Mouse (Mus musculus) liver, embryonic 14.5 days (tissue): ENCODE results near the gene Srpk2. TPM values are rescaled to one million over a fixed set of nuclear protein-coding genes. Genes with fewer than 3 reads are reported as not detected.

Experiments
- ATAC-seq: fragments of 200-750 bp; cut with Nextera tagmentation; 2 replicates; pipeline ENCODE4 v1.8.0; 2017; ENCODE audit warnings: moderate number of reproducible peaks, mild to moderate bottlenecking, moderate library complexity; ENCODE audit not compliant: insufficient read depth
- DNase-seq, 3 experiments: peaks; one replicate each; pipeline ENCODE4 v3.0.0-alpha.2; 2012 to 2013; ENCODE audit warnings: low read depth in 3 of 3, low spot score in 3 of 3
- H3K27ac ChIP-seq: fragments of 300-500 bp; sonication (generic); 2 replicates; pipeline ENCODE4 v1.5.1; 2014; ENCODE audit warnings: moderate library complexity, mild to moderate bottlenecking, control low read depth, inconsistent platforms
- H3K27me3 ChIP-seq: fragments of 300-500 bp; sonication (generic); 2 replicates; pipeline ENCODE4 v1.6.1; 2014; ENCODE audit warnings: mild to moderate bottlenecking, low read length, moderate library complexity; ENCODE audit not compliant: control insufficient read depth, insufficient read depth
- H3K36me3 ChIP-seq: fragments of 300-500 bp; sonication (generic); replicated peaks from 2 replicates; pipeline ENCODE4 v1.6.1; 2014; ENCODE audit warnings: low read depth; ENCODE audit not compliant: control insufficient read depth, insufficient read depth
- H3K4me1 ChIP-seq, 2 experiments: fragments of 200-500 bp in 1 of 2; fragments of 300-500 bp in 1 of 2; sonication (generic) in 1 of 2; replicated peaks; 2 replicates each; pipeline ENCODE4 v1.6.1; 2012 to 2014; ENCODE audit warnings: antibody characterized with exemption in 1 of 2, inconsistent platforms in 1 of 2, low read length in 1 of 2; ENCODE audit not compliant: control insufficient read depth in 2 of 2, insufficient read depth in 2 of 2
- H3K4me2 ChIP-seq: fragments of 300-500 bp; sonication (generic); 2 replicates; pipeline ENCODE4 v1.6.1; 2014; ENCODE audit warnings: low read depth, mild to moderate bottlenecking, control low read depth, moderate library complexity
- H3K4me3 ChIP-seq, 2 experiments: fragments of 200-500 bp in 1 of 2; fragments of 300-500 bp in 1 of 2; sonication (generic) in 1 of 2; 2 replicates each; pipeline ENCODE4 v1.5.1; 2012 to 2014; ENCODE audit warnings: low read depth in 2 of 2, low read length in 2 of 2, mild to moderate bottlenecking in 2 of 2, control low read depth in 1 of 2, inconsistent platforms in 1 of 2, moderate library complexity in 1 of 2; ENCODE audit not compliant: insufficient read depth in 1 of 2
- H3K9ac ChIP-seq: fragments of 300-500 bp; sonication (generic); replicated peaks from 2 replicates; pipeline ENCODE4 v1.6.1; 2014; ENCODE audit warnings: mild to moderate bottlenecking, control low read depth, moderate library complexity
- H3K9me3 ChIP-seq: fragments of 300-500 bp; sonication (generic); 2 replicates; pipeline ENCODE4 v1.6.1; 2016; ENCODE audit warnings: low read length, mixed read lengths; ENCODE audit not compliant: control insufficient read depth
- CTCF ChIP-seq: IDR thresholded peaks from 2 replicates; pipeline ENCODE4 v1.5.1; 2016; ENCODE audit warnings: antibody characterized with exemption, low read depth, control low read depth
- EP300 ChIP-seq: IDR thresholded peaks from 2 replicates; pipeline ENCODE4 v1.6.1; 2016; ENCODE audit warnings: antibody characterized with exemption, low read depth
- WGBS: fragments of 180-500 bp; shearing (Covaris S2); extraction: QIAGEN DNeasy Blood & Tissue Kit; methylation state at CpG from one replicate; pipeline ENCODE4 v1.1.7; 2014; ENCODE audit not compliant: insufficient replicate concordance; 5-methylcytosine and 5-hydroxymethylcytosine counted together
- polyA plus RNA-seq, 2 experiments: library from polyadenylated mRNA; depleted of rRNA in 1 of 2; stranded (reverse) in 1 of 2; unstranded in 1 of 2; fragments of >200 nt; fragmentation: Nextera tagmentation in 1 of 2; extraction: Ambion mirVana in 1 of 2; gene quantifications; 2 replicates each; pipeline versions ENCODE4 v1.2.1 to v1.2.3; 2012 to 2014

Srpk2 gene
- polyA plus RNA-seq, 2 experiments, result 3.2 to 5.4 TPM

- Histone ChIP-seq H3K4me1 (no peaks in the 10 kb centered on the region), H3K27me3 (no peaks in the 10 kb centered on the region), H3K36me3 (peaks cover 71% of the 10 kb centered on the region), H3K4me2 (no peak overlapping the region), H3K27ac (no peak overlapping the region), H3K9ac (no peak overlapping the region), H3K4me3 (no peak overlapping the region), H3K9me3 (no peaks in the 10 kb centered on the region)
- no peak for TF ChIP-seq EP300
- peak; percentile 56 for TF ChIP-seq CTCF
- 37% methylated on average over 2 of the region's 2 CpGs for WGBS
- ATAC-seq (0 out of 2 replicates have a peak, but pooled peaks have one; percentile 51), DNase-seq (no peak)
Observed at GRCm38 (mm10) chr5:23490797-23491196, 193.6 kb downstream of the Srpk2 start.

- no peak overlapping the region for H3K4me3 ChIP-seq
- no peak for DNase-seq
- no peak overlapping the region for H3K9ac ChIP-seq
- no peaks in the 10 kb centered on the region for H3K27me3 ChIP-seq
- no peaks in the 10 kb centered on the region for H3K9me3 ChIP-seq
- no peaks in the 10 kb centered on the region for H3K4me1 ChIP-seq
- WGBS, result 88% methylated on average over 4 of the region's 4 CpGs
- peaks cover 78% of the 10 kb centered on the region for H3K36me3 ChIP-seq
- no peak for TF ChIP-seq CTCF
- no peak overlapping the region for H3K4me2 ChIP-seq
- no peak for ATAC-seq
- H3K27ac ChIP-seq, result no peak overlapping the region
Observed at GRCm38 (mm10) chr5:23489231-23489630, 195.2 kb downstream of the Srpk2 start.

DNA sequence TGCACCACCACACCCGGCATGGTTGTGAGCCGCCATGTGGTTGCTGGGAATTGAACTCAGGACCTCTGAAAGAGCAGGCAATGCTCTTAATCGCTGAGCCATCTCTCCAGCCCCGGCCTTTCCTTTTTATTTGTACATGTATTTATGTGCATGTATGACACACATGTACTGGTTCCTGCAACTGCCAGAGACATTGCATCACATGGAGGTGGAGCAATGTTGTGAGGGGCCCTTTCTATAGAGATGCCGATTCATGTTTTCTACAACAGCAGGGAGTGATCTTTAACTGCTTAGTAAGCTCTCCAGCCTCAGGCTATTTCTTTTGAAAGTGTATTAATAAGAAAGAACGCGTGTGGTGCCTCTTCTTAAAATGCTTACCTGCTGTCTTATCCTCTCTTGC, 200.6 kb downstream of the Srpk2 start:
- H3K4me1 ChIP-seq, result no peaks in the 10 kb centered on the region
- no peak overlapping the region for H3K4me2 ChIP-seq
- H3K27ac ChIP-seq, result no peak overlapping the region
- no peak overlapping the region for H3K9ac ChIP-seq
- no peak for DNase-seq
- no peaks in the 10 kb centered on the region for H3K27me3 ChIP-seq
- H3K36me3 ChIP-seq, result peaks cover 72% of the 10 kb centered on the region
- no peak overlapping the region for H3K4me3 ChIP-seq
- H3K9me3 ChIP-seq, result no peaks in the 10 kb centered on the region
- no peak for TF ChIP-seq EP300
- TF ChIP-seq CTCF, result no peak
- ATAC-seq, result no peak
- WGBS, result 83% methylated on average over 7 of the region's 7 CpGs

- ATAC-seq, result no peak
- peaks cover 48% of the 10 kb centered on the region for H3K36me3 ChIP-seq
Observed at GRCm38 (mm10) chr5:23473098-23473873, 211.1 kb downstream of the Srpk2 start.

GRCm38 (mm10) chr5:23466546-23466945, 217.9 kb downstream of the Srpk2 start:
- no peaks in the 10 kb centered on the region for H3K9me3 ChIP-seq
- no peaks in the 10 kb centered on the region for H3K4me1 ChIP-seq
- WGBS, result 79% methylated on average over 4 of the region's 4 CpGs
- H3K27ac ChIP-seq, result no peak overlapping the region
- ATAC-seq (no peak), DNase-seq (no peak)
- H3K36me3 ChIP-seq, result peaks cover 51% of the 10 kb centered on the region
- no peak overlapping the region for H3K4me3 ChIP-seq
- no peak overlapping the region for H3K9ac ChIP-seq
- TF ChIP-seq EP300, result no peak
- no peak for TF ChIP-seq CTCF
- no peaks in the 10 kb centered on the region for H3K27me3 ChIP-seq
- no peak overlapping the region for H3K4me2 ChIP-seq

More at GRCm38 (mm10) chr5:23473098-23473873, 211.1 kb downstream of the Srpk2 start:
- TF ChIP-seq EP300 (no peak), CTCF (peak; percentile 63)
- 44% methylated on average over 6 of the region's 6 CpGs for WGBS
- no peak for DNase-seq
- Histone ChIP-seq H3K4me2 (no peak overlapping the region), H3K9ac (no peak overlapping the region), H3K9me3 (no peaks in the 10 kb centered on the region), H3K4me1 (no peaks in the 10 kb centered on the region), H3K4me3 (no peak overlapping the region), H3K27me3 (no peaks in the 10 kb centered on the region), H3K27ac (no peak overlapping the region)
